In genomic region chr10:20992665-20993064, GRCm38 (mm10) we compare ENCODE assay signal across 7 mouse cellular contexts. TPM values are rescaled to one million over a fixed set of nuclear protein-coding genes. Genes with fewer than 3 reads are reported as not detected.
A peak's percentile ranks its signal among the peaks of the same experiment; 100 is the strongest.
DNase-seq lines count a peak whose midpoint lies in the region; ATAC-seq and TF ChIP-seq lines count a peak whose summit lies in the region.

No protein-coding gene starts in this region.

- H3K36me3 ChIP-seq in hindbrain, postnatal 0 days (ENCODE audit: insufficient read depth, low read length), result no peaks in the 10 kb centered on the region

- no peak overlapping the region for H3K4me2 ChIP-seq in hindbrain, postnatal 0 days (ENCODE audit: low read depth, low read length)

- ATAC-seq in hindbrain, postnatal 0 days, result peak; percentile 45; the same call in 1 of the 2 replicates

- no peak for TF ChIP-seq POLR2A in cortical plate, adult 2 months (IDR thresholded peaks at IDR 0.05; ENCODE audit: extremely low read depth, insufficient read depth, low read length)
- TF ChIP-seq POLR2A in lung, adult 2 months (IDR thresholded peaks at IDR 0.05; ENCODE audit: borderline replicate concordance, extremely low read depth, low read depth, low read length), result no peak

- H3K27me3 ChIP-seq in hindbrain, postnatal 0 days (ENCODE audit: insufficient read depth, low read length), result no peaks in the 10 kb centered on the region

- no peak overlapping the region for H3K27ac ChIP-seq in cortical plate, adult 2 months (ENCODE audit: insufficient read depth, low read length)
- no peak overlapping the region for H3K27ac ChIP-seq in hindbrain, postnatal 0 days

- peaks cover 3% of the 10 kb centered on the region; the same call in 1 of the 2 replicates for H3K4me1 ChIP-seq in cortical plate, adult 2 months (ENCODE audit: control insufficient read depth, insufficient read depth, low read length)
- no peaks in the 10 kb centered on the region for H3K4me1 ChIP-seq in hindbrain, postnatal 0 days (ENCODE audit: insufficient read depth, low read length)
- no peaks in the 10 kb centered on the region for H3K4me1 ChIP-seq in lung, adult 2 months (ENCODE audit: control insufficient read depth, insufficient read depth, low read length)

- H3K9ac ChIP-seq in hindbrain, postnatal 0 days (replicated peaks; ENCODE audit: low read length), result no peak overlapping the region

- H3K9me3 ChIP-seq in hindbrain, postnatal 0 days (ENCODE audit: low read length), result no peaks in the 10 kb centered on the region

- peak; percentile 77 for TF ChIP-seq CTCF in cortical plate, adult 2 months (IDR thresholded peaks at IDR 0.05; ENCODE audit: extremely low read depth, insufficient read depth, low read length)
- peak; percentile 85 for TF ChIP-seq CTCF in hindbrain, postnatal 0 days (IDR thresholded peaks at IDR 0.05; ENCODE audit: low read depth)
- peak; percentile 77 for TF ChIP-seq CTCF in lung, adult 2 months (IDR thresholded peaks at IDR 0.05; ENCODE audit: insufficient read depth, low read length)

- no peak overlapping the region for H3K4me3 ChIP-seq in cortical plate, adult 2 months (ENCODE audit: insufficient read depth, low read length)
- H3K4me3 ChIP-seq in hindbrain, postnatal 0 days (ENCODE audit: low read length), result no peak overlapping the region
- H3K4me3 ChIP-seq in lung, adult 2 months (replicated peaks; ENCODE audit: extremely low read depth, low read depth, low read length), result no peak overlapping the region

- 51% methylated on average over 1 of the region's 1 CpGs for WGBS in hindbrain, postnatal 0 days
- 43% methylated on average over 1 of the region's 1 CpGs for WGBS in lung, adult 2 months

- peak; percentile 31 for DNase-seq in ovary, postnatal 14 days (ENCODE audit: low spot score)
- DNase-seq in ovary, postnatal 10 days (ENCODE audit: low spot score), result no peak
- DNase-seq in T-cell, adult 2 months (ENCODE audit: low spot score), result peak; percentile 48
- peak; percentile 73 for DNase-seq in hindbrain, postnatal 0 days (ENCODE audit: low spot score)
- DNase-seq in lung, adult 2 months, result peak; percentile 14
- peak; percentile 15 for DNase-seq in skeletal muscle tissue, adult 2 months (ENCODE audit: low read depth, low spot score)

RNA-seq across cellular contexts. Expression of gene Ahi1, which starts 40.3 kb away (rescaled TPM):
- 211 and 247 TPM in 2 replicates for polyA plus RNA-seq in cortical plate, adult 2 months (2012; rRNA removed)
- total RNA-seq in hindbrain, postnatal 0 days (2014; rRNA removed), result 210 and 218 TPM in 2 replicates
- 138 and 143 TPM in 2 replicates for polyA plus RNA-seq in hindbrain, postnatal 0 days (2015; fragmentation: Nextera tagmentation; extraction: Ambion mirVana)
- 2.6 and 3.6 TPM in 2 replicates for polyA plus RNA-seq in lung, adult 2 months (2012; rRNA removed)

Comparison
In these comparisons a context has a peak if more than half of its experiments do, and no peak if none do; other contexts are left out.
1. RNA of gene Ahi1, which starts 40.3 kb away (polyA plus RNA-seq): 211 to 247 TPM in cortical plate, adult 2 months and 138 to 143 TPM in hindbrain, postnatal 0 days; 2.6 to 3.6 TPM in lung, adult 2 months; every median in the first group is over 10 times any median in the second.
2. Peak in every context shown above with its lines, with median percentiles within 50 percentile points of each other: CTCF ChIP-seq.